Mouse (Mus musculus): ENCODE measurements around the gene Prkcb.

Gene Prkcb

DNA sequence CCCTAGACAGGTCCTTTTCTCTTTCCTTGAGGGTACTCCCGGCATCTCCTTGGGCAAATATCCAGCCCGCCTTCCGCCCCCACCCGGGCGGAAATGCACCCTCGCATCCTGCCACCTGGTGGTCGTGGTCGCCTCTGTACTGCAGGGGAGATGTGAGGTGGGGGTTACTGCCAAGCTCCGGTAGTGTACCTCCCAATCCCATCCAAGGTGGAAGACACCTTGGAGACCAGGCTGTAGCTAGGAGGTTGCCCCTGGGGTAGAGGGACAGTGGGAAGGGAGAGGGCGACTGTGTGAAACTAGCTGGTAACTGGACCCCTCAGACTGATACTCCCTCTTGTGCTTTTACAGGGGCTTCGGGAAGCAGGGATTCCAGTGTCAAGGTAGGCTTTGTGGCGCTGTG is 1.6 kb downstream of the Prkcb start:
- no peak for DNase-seq (ENCODE audit: low spot score)

DNA sequence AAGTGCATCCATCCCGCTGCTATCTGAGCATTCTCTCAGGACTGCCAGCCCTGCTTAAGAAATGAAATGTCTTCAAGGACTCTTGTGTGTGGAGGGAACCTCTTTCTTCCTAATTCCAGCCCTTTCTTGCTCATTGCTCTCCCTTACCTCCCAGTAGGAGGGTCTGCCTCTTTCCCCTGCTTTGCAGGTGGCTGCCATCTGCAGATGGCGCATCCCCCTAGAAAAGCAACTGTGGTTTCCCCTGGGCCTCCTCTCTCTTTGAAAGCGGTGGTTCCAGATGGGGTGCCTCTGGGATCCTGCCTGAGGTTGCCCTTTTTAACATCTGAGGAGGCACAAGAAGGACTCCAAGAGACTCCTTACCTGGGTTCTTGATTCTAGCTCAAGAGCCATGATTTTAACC is 2.2 kb downstream of the Prkcb start:
- DNase-seq (ENCODE audit: low spot score), result no peak

DNA sequence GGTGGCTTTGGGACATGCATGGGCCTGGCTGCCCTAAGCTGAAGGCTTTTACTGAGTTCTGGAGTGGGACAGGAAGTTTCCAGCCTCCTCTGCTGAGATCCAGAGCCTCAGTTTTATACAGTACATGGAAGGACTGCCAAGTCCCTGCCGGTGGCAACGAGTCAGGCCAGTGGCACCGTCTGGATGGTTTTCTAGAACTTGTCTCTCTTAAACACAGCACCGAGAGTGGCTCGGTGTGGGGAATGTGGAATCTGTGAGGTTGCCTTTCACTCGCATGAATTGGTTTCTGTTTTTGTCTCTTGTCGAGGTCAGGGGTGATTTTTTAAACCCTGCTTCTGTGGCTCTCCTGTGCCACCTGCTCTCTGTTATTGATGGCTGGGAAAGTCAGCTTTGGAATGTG is 3.6 kb downstream of the Prkcb start:
- DNase-seq (ENCODE audit: low spot score), result no peak

DNA sequence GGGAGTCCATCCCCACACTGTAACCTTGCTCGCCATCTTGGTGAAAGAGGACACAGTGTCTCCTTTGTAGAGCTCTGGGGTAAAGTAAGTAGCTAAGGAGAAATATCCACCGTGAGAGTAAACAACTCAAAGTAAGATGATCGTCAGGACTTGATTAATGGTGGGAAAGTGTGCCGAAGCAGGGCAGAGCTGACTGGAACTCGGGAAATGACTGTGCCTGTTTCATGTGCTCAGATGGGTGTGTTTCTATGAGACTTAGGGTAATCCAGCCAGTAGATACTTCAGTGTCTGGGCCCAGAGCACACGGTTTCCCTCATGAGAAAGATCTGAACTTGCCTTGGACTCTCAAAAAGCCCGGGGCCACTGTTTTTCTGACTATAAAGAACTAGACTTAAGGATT is 5.6 kb downstream of the Prkcb start:
- DNase-seq (ENCODE audit: low spot score), result no peak

DNA sequence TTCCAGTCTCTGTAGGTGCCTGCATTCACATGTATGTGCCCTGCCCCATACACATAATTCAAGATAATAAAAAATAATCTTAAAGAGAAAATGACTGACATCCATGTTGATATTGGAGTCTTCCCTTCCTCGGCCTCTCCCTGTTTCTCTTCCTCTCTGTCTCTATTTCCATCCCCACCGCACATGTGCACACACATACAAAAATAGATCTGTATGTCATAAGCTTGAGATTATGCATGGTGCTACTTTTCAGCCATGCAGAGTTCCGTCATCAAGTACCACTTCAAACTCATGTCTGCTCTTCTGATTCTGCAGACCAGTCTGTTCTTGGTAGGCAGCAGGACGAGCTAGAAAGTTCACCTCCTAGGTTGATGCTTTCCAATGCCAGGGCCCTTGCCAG is 6.8 kb downstream of the Prkcb start:
- DNase-seq (ENCODE audit: low spot score), result no peak

DNA sequence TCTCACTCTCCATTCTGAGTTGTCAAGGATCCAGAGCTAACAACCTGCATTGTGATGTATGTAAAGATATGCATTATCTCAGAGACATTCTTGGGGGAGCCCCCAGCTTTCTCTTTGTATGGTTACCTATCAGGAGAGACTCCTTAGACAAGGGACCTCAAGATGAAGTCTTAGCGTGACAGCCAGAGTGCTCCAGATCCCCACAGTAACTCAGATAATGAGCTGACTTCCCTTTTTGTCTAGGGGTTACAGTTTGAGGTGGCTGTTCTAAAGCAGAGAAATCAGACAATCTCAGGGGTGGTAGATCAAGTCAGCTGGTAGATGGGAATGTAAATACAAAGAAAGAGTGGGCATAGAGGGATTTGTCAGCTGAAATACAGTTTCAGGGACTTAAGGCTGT is 7.8 kb downstream of the Prkcb start:
- no peak for DNase-seq (ENCODE audit: low spot score)

DNA sequence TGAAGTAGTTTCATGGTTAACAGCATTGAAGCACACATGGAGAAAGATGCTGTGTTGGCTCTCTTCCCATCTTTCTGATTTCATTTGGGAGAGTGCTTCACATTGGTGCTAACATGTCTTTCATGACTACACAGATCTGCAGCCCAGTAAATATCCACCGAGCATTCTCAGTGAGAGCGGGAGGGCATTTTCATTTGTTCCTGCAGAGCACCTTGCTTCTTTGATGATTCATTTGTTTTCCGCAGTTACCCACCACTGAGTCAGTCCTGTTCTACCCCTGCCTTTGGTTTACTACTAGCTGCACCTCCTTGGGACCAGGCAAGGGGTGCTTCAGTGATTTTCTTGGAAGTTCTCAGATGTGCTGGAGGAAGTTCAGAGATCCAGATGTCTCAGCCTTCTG is 8.3 kb downstream of the Prkcb start:
- DNase-seq (ENCODE audit: low spot score), result no peak

DNA sequence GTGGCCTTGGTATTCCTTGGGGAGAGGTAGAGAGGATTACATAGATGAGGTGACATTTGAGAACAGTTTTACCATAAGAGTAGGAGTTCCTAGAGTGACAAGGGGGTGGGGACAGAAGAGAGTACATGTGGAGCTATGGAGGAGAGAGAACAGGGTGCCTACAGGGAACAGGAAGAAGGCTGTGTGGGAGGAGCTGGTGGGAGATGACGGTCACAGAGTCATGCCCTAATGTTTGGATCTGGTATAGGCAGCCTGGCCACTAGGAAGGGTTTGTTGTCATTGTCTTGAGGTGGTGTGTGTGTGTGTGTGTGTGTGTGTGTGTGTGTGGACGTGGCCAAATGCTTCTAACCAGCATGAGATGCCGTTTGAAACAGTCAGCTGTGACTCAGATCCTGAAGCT is 9.1 kb downstream of the Prkcb start:
- no peak for DNase-seq (ENCODE audit: low spot score)

DNA sequence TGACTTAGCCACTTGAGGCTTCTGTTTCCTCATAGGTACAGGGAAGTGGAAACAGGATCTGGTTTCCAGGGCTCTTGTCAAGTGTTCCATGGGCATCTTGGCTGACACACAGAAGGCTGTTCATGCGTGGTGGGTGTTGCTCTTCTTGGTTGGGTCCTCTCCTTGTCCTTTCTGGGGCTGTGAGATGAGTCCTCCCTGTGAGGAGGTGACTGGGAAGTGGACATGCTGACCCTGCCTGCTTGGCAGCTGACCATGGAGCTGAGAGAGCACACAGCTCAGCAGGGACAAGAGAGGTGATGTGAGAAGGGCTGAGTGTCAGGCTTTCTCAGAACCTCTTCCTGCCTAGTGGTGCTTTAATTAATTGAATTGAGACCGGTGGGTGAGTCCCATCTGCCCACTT is 10.2 kb downstream of the Prkcb start:
- DNase-seq (ENCODE audit: low spot score), result no peak

DNA sequence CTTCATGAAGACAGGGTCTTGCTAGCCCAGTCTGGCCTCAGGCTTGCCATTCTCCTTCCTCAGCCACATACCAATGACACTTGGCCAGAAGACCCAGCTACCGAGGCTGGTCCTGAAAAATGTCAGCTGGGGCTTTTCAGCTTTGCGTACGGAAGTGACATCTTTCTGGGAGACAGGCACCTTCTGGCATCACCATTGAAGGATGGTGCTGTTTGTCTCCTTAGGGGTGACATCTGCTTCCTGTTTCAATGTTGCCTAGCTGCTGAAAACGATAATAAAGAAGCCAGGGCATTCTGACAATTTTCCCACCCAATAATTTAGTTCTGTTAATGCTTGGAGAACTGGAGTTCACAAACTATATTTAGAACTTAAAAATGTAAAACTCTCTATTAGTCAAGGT is 12.0 kb downstream of the Prkcb start:
- DNase-seq (ENCODE audit: low spot score), result no peak

DNA sequence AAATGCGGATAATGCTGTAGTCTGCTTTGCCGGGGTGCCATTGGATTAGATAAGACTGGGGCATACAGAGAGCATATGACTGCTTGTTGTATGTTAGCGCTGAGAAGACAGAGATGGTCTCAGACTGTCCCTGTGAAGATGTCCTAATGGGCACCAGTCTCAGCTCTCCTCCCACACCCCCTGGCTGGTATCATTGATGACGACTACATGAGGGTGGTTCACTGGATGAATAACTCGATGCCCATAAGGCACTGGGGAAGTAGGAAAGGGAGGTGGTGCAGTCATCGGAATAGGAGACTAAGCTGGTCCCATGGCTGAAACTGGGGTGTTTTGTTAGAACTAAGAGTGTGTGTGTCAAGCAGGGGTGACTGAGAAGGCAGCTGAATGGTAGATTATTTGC is 14.0 kb downstream of the Prkcb start:
- DNase-seq (ENCODE audit: low spot score), result no peak

DNA sequence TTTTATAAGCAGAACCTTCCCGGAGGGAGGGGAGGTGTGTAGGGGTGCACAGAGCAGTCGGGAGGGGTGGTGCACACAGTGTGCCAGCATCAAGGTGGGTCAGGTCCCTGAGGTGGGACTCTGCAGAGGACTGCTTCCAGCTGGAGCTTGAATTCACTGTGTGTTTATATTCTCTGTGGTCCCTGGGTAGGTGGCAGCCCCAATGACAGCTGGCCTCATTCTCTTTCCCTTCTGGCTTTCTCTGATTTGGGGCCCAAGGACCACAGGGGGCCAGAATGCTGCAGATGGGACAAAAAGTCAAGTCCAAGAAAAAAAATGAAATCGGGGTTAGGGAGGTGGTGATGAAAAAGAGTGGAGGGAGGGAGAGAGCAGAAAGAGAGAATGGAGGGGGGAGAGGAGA is 15.4 kb downstream of the Prkcb start:
- no peak for DNase-seq (ENCODE audit: low spot score)

DNA sequence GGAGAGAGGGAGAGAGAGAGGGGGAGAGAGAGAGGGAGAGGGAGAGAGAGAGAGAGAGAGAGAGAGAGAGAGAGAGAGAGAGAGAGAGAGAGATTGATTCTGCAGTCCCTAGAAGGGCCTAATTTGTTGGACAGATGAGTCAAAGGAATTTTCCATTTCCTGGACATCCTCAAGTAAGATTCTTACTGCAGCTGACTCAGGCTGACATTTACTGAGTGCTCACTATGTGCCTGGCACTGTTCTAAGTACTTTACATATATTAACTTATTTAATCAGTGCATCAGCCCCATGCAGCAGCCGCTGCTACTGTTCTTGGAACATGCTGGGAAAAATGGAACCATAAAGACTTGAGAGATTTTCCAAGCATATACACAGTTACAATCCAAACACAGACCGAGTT is 16.0 kb downstream of the Prkcb start:
- no peak for DNase-seq (ENCODE audit: low spot score)

DNA sequence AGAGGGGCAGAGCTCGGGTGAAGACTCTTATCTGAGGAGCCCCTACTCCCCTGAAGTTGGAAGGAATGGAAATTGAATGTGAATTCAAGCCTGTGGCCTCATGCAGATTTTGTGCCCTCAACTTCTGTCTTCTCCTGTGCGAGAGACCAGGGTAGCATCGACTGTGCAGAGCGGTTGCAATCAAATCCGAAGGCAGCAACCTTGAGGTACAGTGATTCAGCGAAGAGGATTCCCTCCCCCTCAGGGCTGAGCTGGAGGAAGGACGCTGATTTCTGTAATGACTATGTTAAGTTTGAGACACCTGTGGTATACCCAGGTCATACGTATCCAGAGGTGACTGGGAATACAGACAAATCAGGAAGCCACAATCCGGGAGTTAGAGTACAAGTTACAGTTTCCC is 18.7 kb downstream of the Prkcb start:
- DNase-seq (ENCODE audit: low spot score), result no peak

DNA sequence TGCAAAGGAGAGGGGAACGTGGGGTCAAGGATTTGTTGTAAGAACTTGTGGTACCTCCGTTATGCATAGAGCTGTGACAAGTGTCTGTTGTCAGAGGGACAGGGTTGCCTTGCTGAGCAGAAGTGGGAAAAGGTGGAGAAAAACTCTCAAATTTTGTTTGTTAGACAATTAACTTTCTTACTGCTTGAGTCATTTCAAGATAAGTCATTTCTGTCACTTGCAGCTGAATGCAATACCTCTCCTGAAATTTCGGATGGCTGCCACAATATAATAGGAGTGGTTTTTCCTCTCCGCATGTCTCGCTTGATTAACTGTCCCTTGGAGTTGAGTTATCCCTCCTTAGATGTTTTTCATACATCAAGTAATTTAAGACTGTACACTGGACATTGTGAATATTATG is 20.1 kb downstream of the Prkcb start:
- no peak for DNase-seq (ENCODE audit: low spot score)

DNA sequence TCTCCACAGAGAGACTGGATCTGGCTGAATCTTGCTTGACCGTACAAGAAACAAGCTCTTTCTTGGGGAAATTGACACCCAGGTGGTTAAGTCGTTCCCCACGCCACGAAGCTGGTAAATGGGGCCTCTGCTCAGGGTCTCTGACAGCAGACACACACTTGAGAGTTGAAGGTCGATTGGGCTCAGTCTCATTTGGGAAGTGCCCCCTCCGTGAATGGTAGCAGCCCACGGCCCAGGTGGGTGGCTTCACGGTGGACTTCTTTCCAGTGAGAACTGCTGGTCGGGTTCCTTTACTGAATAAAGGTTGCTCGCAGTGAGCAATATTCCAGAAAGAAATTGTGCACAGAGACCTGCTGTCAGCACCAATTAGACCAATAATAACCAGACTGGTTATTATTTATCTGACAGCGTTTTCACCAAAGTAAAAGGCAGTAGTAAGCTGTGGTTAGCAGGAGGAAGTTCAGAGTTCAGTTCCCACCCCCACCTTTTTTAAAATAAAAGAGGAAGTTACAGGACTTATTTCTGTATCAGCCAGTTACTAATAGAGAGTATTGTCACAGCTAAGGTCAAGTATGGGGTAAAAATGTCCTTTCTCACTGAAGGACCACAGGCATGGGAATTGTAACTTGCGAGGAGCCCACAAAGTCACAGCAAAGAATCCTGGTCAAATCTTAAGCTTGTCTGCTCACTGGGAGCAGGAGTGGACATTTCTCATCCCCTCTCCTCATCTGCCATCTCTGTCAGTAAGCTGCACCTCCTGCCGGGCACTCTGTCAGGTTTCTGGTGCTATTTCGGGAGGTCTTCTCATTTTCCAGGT is 21.6 kb downstream of the Prkcb start:
- DNase-seq (ENCODE audit: low spot score), result no peak

DNA sequence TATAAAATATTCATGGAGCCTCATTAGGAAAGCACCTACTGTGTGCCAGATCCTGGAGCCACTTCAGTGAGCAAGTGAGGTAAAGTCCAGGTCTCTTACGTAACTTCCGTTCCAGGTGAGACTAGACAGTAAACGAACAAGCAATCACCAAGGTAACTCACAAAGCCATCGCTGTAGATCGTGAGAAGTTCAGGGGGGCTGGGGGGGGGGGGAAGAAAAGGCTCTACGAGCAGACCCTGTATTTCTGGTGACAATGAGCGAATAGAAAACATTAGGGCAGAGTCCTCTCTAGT is 22.1 kb downstream of the Prkcb start:
- no peak for DNase-seq (ENCODE audit: low spot score)

DNA sequence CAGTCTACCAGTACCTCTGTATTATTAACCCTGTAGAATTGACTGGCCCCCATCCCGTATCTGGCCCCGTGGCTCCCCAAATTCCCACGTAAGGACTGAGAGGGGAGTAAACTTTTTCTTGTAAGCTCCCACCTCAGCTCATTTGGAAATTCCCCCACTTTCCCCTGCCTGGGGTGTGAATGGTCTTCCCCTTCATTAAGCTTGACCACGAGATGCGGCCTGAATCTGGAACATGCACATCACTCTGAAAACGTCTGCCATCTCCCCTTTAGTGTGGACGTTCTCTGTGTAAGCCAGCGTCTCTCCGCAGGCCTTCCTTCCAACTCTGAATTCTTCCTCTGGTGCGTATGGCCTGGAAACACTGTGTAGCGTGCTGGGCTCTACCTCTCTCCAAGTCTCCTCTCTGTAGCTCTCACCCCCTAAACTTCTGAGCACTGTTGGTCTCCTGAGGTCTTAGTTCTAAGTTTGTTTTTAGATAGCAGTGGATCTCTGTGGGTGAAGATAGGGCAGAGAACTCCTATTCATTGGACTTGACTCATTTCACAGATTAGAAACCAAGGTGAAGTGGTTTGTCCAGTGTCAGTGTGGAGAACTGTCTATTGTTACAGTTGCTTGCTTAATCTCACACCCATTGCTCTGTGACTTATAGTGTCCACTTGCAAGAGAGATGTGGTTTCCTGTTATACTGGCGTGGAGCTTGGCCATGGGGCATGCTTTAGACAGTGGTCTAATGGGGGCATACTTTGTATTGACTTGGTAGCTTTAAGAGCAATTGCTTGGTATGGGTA is 25.3 kb downstream of the Prkcb start:
- no peak for DNase-seq (ENCODE audit: low spot score)

DNA sequence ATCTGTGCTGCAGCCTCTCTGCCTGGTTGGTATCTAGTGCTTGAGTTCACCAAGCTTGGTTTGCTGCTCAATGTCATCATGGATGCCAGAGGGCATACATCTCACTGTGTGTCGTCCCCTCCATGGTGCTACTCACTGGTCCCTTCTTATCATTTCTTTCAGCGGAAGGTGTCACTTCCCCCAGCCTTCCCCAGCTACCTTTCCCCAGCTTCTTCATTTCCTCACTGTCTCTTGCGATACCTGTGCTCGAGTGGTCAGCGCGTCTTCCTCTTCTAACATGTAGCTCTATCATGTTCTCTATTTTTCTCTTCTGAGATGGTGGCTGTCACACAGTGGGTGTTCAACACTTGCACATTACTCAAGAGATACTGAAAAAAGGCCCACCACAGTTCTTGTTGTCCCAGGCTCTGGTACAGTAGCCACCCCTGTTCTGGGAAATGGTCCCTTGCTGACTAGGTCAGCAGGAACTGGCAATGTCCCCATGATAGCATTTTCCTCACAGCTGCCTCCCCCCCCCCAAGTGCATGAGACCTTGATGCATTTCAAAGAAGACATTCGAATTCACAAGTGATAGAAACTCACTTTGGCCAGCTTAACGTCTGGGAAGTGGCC is 27.3 kb downstream of the Prkcb start:
- DNase-seq (ENCODE audit: low spot score), result no peak

DNA sequence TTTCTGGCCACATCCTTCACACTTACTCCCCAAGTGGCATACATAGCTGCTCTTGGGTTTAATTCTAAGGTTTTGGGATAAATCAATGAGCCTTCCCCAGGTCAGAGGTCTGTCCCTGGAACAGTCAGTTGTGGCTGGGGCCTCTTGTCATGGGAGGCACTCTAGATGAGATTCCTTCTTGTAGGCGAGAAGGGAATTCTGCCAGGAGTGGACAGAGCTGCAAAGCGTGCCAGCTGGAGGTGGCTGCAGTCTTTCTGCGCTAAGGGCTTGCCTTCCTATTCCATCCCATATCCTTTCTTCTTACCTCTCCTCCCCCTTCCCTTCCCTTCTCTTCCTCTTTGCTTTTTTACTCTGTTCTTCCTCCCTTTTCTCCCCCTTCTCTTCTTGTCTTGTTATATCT is 28.1 kb downstream of the Prkcb start:
- no peak for DNase-seq (ENCODE audit: low spot score)

DNA sequence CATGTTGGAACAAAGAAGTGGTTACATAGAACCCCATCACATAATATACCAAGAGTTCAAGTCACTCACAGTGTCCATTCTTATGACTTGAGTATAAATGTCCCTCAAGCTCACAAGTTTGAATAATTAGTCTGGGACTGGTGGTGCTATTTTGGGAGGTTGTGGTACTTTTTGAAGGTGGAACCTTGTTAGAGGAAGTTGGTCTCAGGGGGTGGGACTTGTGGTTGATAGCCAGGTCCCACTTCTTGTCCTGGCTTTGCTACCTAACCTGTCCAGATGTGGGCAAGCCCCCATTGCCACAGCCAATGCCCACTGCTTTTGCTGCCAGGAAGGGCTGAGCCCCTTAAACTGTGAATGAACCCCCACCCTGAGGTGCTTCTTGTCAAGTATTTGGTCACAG is 28.9 kb downstream of the Prkcb start:
- no peak for DNase-seq (ENCODE audit: low spot score)

DNA sequence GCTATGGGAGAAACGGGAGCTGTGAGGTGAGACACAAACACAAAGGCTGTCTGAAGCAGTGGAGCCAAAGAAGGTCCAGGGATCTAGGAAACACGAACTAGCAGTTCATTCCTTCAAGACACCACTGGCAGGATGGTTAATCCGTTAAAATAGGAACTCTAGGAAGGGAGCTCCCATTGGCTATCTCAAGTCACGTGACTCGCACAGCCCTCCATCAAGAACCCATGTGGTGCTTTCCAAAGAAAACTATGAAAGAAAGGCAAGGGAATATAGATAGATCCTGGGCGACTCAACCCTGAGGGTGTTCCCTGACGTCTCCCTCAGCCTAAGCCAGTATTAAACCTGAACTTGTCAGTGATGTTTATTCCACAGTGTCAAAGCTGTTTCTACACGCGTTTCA is 31.0 kb downstream of the Prkcb start:
- no peak for DNase-seq (ENCODE audit: low spot score)

DNA sequence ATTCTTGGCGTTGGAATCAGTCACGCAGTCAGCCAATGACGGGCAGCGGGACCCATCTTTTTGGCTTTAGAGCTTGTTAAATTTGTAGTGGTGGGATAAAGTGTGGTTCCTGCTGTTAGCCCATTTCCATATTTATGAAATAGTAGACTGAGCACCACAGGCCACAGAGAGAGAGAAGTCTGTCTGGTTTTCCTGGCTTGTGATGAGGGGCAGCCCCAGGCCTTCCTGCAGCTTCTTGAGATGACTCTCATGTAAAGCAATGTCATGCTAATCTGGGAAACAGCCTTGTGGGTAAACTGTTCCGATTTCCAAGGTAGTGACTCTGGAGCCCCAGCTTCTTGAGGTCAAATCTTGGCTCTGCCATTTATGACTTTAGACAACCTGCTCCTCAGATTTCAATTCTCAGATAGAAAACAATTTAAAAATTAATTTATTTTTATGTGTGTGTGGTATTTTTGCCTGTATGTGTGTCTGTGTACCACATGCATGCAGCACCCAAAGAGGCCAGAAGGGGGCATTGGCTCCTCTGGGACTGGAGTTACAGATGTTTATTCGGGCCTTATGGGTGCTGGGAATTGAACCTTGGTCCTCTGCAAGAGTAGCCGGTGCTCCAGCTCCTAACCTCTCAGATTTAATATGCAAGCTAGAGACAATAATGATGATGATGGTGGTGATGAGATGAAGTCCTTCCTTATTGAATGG is 32.4 kb downstream of the Prkcb start:
- no peak for DNase-seq (ENCODE audit: low spot score)
